Mouse (Mus musculus) left cerebral cortex, postnatal 10 days (tissue): ENCODE measurements around the gene Ptprk. TPM values are rescaled to one million over a fixed set of nuclear protein-coding genes. Genes with fewer than 3 reads are reported as not detected.

Experiments
- DNase-seq, 2 experiments: peaks; one replicate each; pipeline ENCODE4 v3.0.0; 2021 to 2022; ENCODE audit warnings: low spot score in 2 of 2, mixed read lengths in 1 of 2; ENCODE audit errors: extremely low spot score in 1 of 2
- intact Hi-C: fragments of 180-260 bp; cut with DNase I; formaldehyde crosslinking; loops from one replicate; pipeline ENCODE4 v1.15.1; 2025
- total RNA-seq, 2 experiments: library from RNA; stranded (reverse); gene quantifications; 2 replicates each; pipeline ENCODE4 v1.2.3; 2021

Gene Ptprk
- total RNA-seq, 2 experiments from 2014 or later: 117 to 140 TPM

- intact Hi-C loops: loop anchor here (5.0 kb wide), 2 partner anchors 247 to 357 kb away; no protein-coding TSS in a partner anchor
- peak; percentile 16 to 37 for DNase-seq
Measured at GRCm38 (mm10) chr10:28485574-28485973, 411.0 kb downstream of the Ptprk start.

- intact Hi-C loops: no loop called here
- DNase-seq: no peak
Measured at GRCm38 (mm10) chr10:28491006-28491405, 416.4 kb downstream of the Ptprk start.

- intact Hi-C loops: no loop called here
- no peak for DNase-seq
Measured at GRCm38 (mm10) chr10:28492206-28492605, 417.6 kb downstream of the Ptprk start.

GRCm38 (mm10) chr10:28492870-28493269 lies 418.2 kb downstream of the Ptprk start:
- no peak for DNase-seq
- intact Hi-C loops: no loop called here

- intact Hi-C loops: no loop called here
- peak; percentile 28 to 56 for DNase-seq
Measured at GRCm38 (mm10) chr10:28493271-28493861, 418.7 kb downstream of the Ptprk start.

- DNase-seq: no peak
- intact Hi-C loops: no loop called here
Measured at GRCm38 (mm10) chr10:28497791-28498190, 423.2 kb downstream of the Ptprk start.

- DNase-seq: no peak
- intact Hi-C loops: no loop called here
Measured at GRCm38 (mm10) chr10:28498504-28498903, 423.9 kb downstream of the Ptprk start.

- intact Hi-C loops: no loop called here
- DNase-seq: no peak
Measured at GRCm38 (mm10) chr10:28513601-28514000, 439.0 kb downstream of the Ptprk start.

GRCm38 (mm10) chr10:28516147-28516546 lies 441.5 kb downstream of the Ptprk start:
- intact Hi-C loops: no loop called here

GRCm38 (mm10) chr10:28518297-28518696 lies 443.7 kb downstream of the Ptprk start:
- no peak for DNase-seq
- intact Hi-C loops: no loop called here

More at GRCm38 (mm10) chr10:28516147-28516546, 441.5 kb downstream of the Ptprk start:
- no peak for DNase-seq

- intact Hi-C loops: no loop called here
Measured at GRCm38 (mm10) chr10:28519861-28520260, 445.2 kb downstream of the Ptprk start.

GRCm38 (mm10) chr10:28523992-28524735 lies 449.5 kb downstream of the Ptprk start:
- DNase-seq: no peak
- intact Hi-C loops: no loop called here

More at GRCm38 (mm10) chr10:28519861-28520260, 445.2 kb downstream of the Ptprk start:
- DNase-seq: no peak

- intact Hi-C loops: no loop called here
Measured at GRCm38 (mm10) chr10:28540595-28540994, 466.0 kb downstream of the Ptprk start.

GRCm38 (mm10) chr10:28542754-28543153 lies 468.1 kb downstream of the Ptprk start:
- intact Hi-C loops: no loop called here
- DNase-seq: no peak

More at GRCm38 (mm10) chr10:28540595-28540994, 466.0 kb downstream of the Ptprk start:
- DNase-seq: no peak

GRCm38 (mm10) chr10:28550549-28550948 lies 475.9 kb downstream of the Ptprk start:
- DNase-seq: no peak
- intact Hi-C loops: no loop called here

GRCm38 (mm10) chr10:28552068-28552467 lies 477.4 kb downstream of the Ptprk start:
- intact Hi-C loops: no loop called here
- no peak for DNase-seq

GRCm38 (mm10) chr10:28564110-28564674 lies 489.6 kb downstream of the Ptprk start:
- intact Hi-C loops: no loop called here

GRCm38 (mm10) chr10:28566378-28566777 lies 491.8 kb downstream of the Ptprk start:
- DNase-seq: no peak
- intact Hi-C loops: no loop called here

More at GRCm38 (mm10) chr10:28564110-28564674, 489.6 kb downstream of the Ptprk start:
- DNase-seq: no peak

GRCm38 (mm10) chr10:28566828-28567227 lies 492.2 kb downstream of the Ptprk start:
- intact Hi-C loops: no loop called here
- DNase-seq: no peak

- DNase-seq: no peak
- intact Hi-C loops: no loop called here
Measured at GRCm38 (mm10) chr10:28567441-28567840, 492.8 kb downstream of the Ptprk start.
